Mouse (Mus musculus) limb, embryonic 10.5 days (tissue): ENCODE results near the gene Pla2g16. TPM values are rescaled to one million over a fixed set of nuclear protein-coding genes. Genes with fewer than 3 reads are reported as not detected.

ENCODE experiments used
- polyA plus RNA-seq: library from polyadenylated mRNA; unstranded; fragments of >200 nt; fragmentation: Nextera tagmentation; extraction: Ambion mirVana; gene quantifications from 2 replicates; pipeline ENCODE4 v1.2.1, GENCODE M21; 2016

The Pla2g16 gene
- polyA plus RNA-seq, 1 experiment from 2014 or later: 3.6 TPM

Other genes starting within 250 kb of the Pla2g16 start
- 50.1 and 53.4 TPM in 2 replicates for gene Mark2, start 215.6 kb upstream of the Pla2g16 start, polyA plus RNA-seq
- gene Spindoc, start 174.5 kb upstream of the Pla2g16 start, polyA plus RNA-seq: 47.0 and 48.5 TPM in 2 replicates
- gene 2700081O15Rik, start 139.8 kb upstream of the Pla2g16 start, polyA plus RNA-seq: 5.0 and 6.8 TPM in 2 replicates
- gene Rtn3, start 74.2 kb upstream of the Pla2g16 start, polyA plus RNA-seq: 95.7 and 103 TPM in 2 replicates
- gene Atl3, start 63.4 kb upstream of the Pla2g16 start, polyA plus RNA-seq: 7.6 and 7.7 TPM in 2 replicates
- 0.21 and 0.84 TPM in 2 replicates for gene Lgals12, start 49.7 kb downstream of the Pla2g16 start, polyA plus RNA-seq
- not detected in 2 replicates for gene Hrasls5, start 55.1 kb downstream of the Pla2g16 start, polyA plus RNA-seq
- not detected in 2 replicates for gene Slc22a19, start 153.9 kb downstream of the Pla2g16 start, polyA plus RNA-seq
- gene Slc22a26, start 245.2 kb downstream of the Pla2g16 start, polyA plus RNA-seq: not detected in 2 replicates